Mouse (Mus musculus): Measurements from ENCODE around the gene Lamc3. TPM values are rescaled to one million over a fixed set of nuclear protein-coding genes. Genes with fewer than 3 reads are reported as not detected.

Gene Lamc3
- 0.02 and 0.03 TPM in 2 replicates for polyA plus RNA-seq (2012; rRNA removed)

DNA sequence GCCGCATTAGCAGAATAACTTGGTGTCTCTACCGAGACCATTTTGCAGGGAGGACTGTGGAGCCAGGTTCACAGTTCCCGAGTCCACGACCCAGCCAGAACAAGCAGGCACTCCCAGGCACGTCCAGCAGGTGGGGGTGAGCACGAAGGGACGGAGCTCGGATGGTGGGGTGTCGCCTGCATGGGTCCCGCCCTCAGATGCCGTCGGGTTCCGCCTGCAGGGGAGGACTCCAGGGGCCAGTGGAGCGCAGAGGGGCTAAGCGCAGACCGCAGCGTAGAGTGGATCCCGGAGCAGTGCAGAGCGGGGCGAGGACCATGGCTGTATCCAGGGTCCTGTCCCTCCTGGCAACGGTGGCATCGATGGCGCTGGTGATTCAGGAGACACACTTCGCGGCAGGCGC is at the start of gene Lamc3:
Lamc3 (plus strand) TSS at position 262 of the 400 bp plus-strand sequence.

GRCm38 (mm10) chr2:31845896-31846691 is 41.0 kb upstream of the Lamc3 start, which contains the start of gene Fibcd1:
Fibcd1 (minus strand) TSS chr2:31846005.

DNA sequence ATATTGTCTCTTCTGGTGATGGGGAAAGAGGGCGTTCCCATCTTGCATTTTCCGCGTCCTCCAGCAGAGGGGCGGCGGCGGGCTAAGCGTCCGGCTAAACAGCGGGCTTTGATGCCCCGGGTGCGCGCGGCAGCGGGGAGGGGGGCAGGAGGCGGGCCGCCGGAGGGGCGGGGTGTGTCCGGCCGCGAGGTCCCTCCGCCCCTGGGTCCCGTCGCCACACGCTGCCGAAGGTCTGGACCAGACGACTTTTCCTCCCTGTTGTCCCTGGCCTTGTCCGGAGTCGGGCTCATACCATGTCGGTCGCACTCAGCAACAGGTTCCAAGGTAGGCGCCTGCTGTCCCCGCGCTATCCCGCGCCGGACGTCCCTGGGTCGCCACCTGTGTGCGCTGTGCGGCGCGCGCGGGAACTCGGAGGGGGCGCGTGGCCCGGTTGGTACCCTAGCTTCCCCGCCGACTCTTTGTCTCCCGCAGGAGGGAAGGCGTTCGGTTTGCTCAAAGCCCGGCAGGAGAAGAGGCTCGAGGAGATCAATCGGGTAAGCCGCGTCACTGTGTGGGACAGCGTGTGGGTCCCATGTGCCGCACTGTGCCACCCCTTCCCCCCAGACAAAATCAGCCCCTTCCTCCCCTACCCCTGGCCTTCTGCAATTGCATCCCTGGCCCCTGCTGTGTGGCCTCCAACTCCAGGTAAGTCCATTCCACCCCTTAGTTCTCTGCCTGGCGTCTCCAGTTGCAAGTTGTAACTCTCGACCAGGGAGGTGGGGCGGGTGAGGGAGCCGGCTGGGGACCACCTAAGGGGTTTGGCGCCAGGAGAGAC is 63.2 kb downstream of the Lamc3 start, which contains the start of gene Aif1l:
Aif1l (plus strand) TSS at position 82 of the 814 bp plus-strand sequence.

DNA sequence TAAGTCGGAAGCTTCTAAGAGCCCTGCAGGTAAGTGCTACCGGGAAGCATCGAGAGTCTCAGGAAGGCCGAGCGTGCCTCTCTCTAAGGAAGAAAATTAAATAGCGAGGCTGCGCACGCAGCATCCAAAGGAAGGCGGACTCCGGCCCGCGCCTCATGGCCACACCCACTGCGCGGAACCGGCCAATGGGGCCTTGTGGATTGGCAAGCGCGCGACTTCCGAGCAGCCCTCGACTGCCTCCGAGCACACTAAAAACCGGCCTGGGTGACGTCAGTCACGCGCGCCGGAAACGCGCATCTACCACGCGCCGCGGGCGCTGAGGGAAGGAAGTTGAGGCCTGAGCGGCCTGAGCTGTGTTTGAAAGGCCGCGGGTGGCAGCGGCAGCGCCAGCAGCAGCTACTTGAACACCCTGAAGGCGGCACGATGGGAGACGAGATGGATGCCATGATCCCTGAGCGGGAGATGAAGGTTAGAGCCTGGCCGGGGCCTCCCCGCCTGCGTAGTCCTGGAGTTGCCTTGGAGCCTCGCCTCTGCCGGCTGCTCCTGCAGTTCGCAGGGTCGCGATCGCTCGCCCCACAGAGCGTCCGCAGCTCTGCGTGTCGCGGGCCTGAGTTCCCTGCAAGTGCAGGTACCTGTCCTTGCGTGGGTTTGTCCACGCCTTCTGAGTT is 87.2 kb downstream of the Lamc3 start, which contains the start of gene Nup214:
Nup214 (plus strand) TSS at position 296 of the 668 bp plus-strand sequence.

Other genes with a start within 250 kb of the Lamc3 start
- not detected in 2 replicates for gene Prdm12, start 247.3 kb upstream of the Lamc3 start, polyA plus RNA-seq (2012; rRNA removed)
- gene Exosc2, start 216.6 kb upstream of the Lamc3 start, polyA plus RNA-seq (2012; rRNA removed) = 14.9 and 16.0 TPM in 2 replicates
- 9.8 and 11.4 TPM in 2 replicates for gene Abl1, start 198.9 kb upstream of the Lamc3 start, polyA plus RNA-seq (2012; rRNA removed)
- 0.02 and 0.05 TPM in 2 replicates for gene Qrfp, start 76.7 kb upstream of the Lamc3 start, polyA plus RNA-seq (2012; rRNA removed)
- under 0.01 TPM in 1 of 2 replicates, not detected in the other for gene Fibcd1, start 41.3 kb upstream of the Lamc3 start, polyA plus RNA-seq (2012; rRNA removed)
- gene Aif1l, start 62.8 kb downstream of the Lamc3 start, polyA plus RNA-seq (2012; rRNA removed) = 0.60 and 0.71 TPM in 2 replicates
- 9.0 and 10.0 TPM in 2 replicates for gene Nup214, start 87.1 kb downstream of the Lamc3 start, polyA plus RNA-seq (2012; rRNA removed)
- 2.4 and 2.5 TPM in 2 replicates for gene Fam78a, start 197.6 kb downstream of the Lamc3 start, polyA plus RNA-seq (2012; rRNA removed)
- gene Plpp7, start 208.2 kb downstream of the Lamc3 start, polyA plus RNA-seq (2012; rRNA removed) = 1.4 TPM in 2 replicates

All from liver, embryonic 18 days (tissue).